Mouse (Mus musculus) kidney, embryonic 15.5 days (tissue): ENCODE measurements at regions not wholly inside any gene's neighbourhood (a gene's known extent, or its start where the extent isn't known, plus 50 kb on each side); places are given as distances from the start of the nearest gene placed in this dataset.
A peak's percentile ranks its signal among the peaks of the same experiment; 100 is the strongest.

Experiments
- ATAC-seq: fragments of 200-750 bp; cut with Nextera tagmentation; replicated peaks from 2 replicates; pipeline ENCODE4 v1.8.0; 2017; ENCODE audit warnings: moderate TSS enrichment; ENCODE audit not compliant: low FRiP score
- H3K27ac ChIP-seq: fragments of 300-500 bp; sonication (generic); 2 replicates; pipeline ENCODE4 v1.5.1; 2015; ENCODE audit warnings: mild to moderate bottlenecking, inconsistent platforms
- H3K27me3 ChIP-seq: fragments of 300-500 bp; sonication (generic); 2 replicates; pipeline ENCODE4 v1.6.1; 2015; ENCODE audit warnings: inconsistent platforms
- H3K36me3 ChIP-seq: fragments of 300-500 bp; sonication (generic); 2 replicates; pipeline ENCODE4 v1.6.1; 2015; ENCODE audit warnings: inconsistent platforms
- H3K4me1 ChIP-seq: fragments of 300-500 bp; sonication (generic); 2 replicates; pipeline ENCODE4 v1.6.1; 2015; ENCODE audit warnings: inconsistent platforms
- H3K4me2 ChIP-seq: fragments of 300-500 bp; sonication (generic); 2 replicates; pipeline ENCODE4 v1.6.1; 2015; ENCODE audit warnings: moderate library complexity, mild to moderate bottlenecking, inconsistent platforms
- H3K4me3 ChIP-seq: fragments of 300-500 bp; sonication (generic); replicated peaks from 2 replicates; pipeline ENCODE4 v1.5.1; 2015; ENCODE audit warnings: mild to moderate bottlenecking, inconsistent platforms
- H3K9ac ChIP-seq: fragments of 300-500 bp; sonication (generic); 2 replicates; pipeline ENCODE4 v1.6.1; 2015; ENCODE audit warnings: mild to moderate bottlenecking, inconsistent platforms
- H3K9me3 ChIP-seq: fragments of 300-500 bp; sonication (generic); replicated peaks from 2 replicates; pipeline ENCODE4 v1.6.1; 2016; ENCODE audit warnings: inconsistent platforms
- WGBS: fragments of 180-500 bp; shearing (Covaris S2); methylation state at CpG from one replicate; pipeline ENCODE4 v1.1.7; 2015; ENCODE audit warnings: mixed read lengths; 5-methylcytosine and 5-hydroxymethylcytosine counted together

DNA sequence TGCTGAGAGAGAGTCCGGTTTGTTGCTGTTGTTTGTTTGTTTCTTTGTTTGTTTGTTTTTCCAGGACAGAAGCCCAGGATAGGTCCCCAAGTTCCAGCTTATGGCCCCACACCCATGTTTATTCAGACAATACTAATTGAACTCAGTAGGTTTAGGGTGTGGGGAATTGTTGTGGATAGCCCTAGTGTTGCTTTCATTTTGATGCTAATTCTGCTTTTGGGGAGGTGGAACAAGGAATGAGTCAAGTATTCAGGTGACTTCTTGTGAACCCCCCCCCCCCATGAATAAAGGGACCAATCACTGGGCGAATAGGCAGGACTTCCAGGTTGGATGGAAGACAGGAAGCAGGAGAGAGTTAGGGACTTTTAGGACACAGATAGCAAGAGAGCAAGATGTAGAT is 75.0 kb upstream of the Intu start:
- Histone ChIP-seq H3K9me3 (no peaks in the 10 kb centered on the region), H3K4me1 (peaks cover 3% of the 10 kb centered on the region; the same call in 1 of the 2 replicates), H3K4me3 (no peak overlapping the region), H3K36me3 (no peaks in the 10 kb centered on the region), H3K4me2 (no peak overlapping the region), H3K27me3 (no peaks in the 10 kb centered on the region), H3K9ac (no peak overlapping the region), H3K27ac (no peak overlapping the region)
- 73% methylated on average over 2 of the region's 2 CpGs for WGBS
- no peak for ATAC-seq

- Histone ChIP-seq H3K4me3 (no peak overlapping the region), H3K4me1 (peaks cover 3% of the 10 kb centered on the region; the same call in 1 of the 2 replicates), H3K9me3 (no peaks in the 10 kb centered on the region), H3K27me3 (no peaks in the 10 kb centered on the region), H3K36me3 (no peaks in the 10 kb centered on the region), H3K27ac (no peak overlapping the region), H3K9ac (no peak overlapping the region), H3K4me2 (no peak overlapping the region)
- 39% methylated on average over 5 of the region's 5 CpGs for WGBS
- 0 out of 2 replicates have a peak, but pooled peaks have one; percentile 33 for ATAC-seq
These were observed 72.6 kb upstream of the Intu start for GRCm38 (mm10) chr3:40458490-40458889.

DNA sequence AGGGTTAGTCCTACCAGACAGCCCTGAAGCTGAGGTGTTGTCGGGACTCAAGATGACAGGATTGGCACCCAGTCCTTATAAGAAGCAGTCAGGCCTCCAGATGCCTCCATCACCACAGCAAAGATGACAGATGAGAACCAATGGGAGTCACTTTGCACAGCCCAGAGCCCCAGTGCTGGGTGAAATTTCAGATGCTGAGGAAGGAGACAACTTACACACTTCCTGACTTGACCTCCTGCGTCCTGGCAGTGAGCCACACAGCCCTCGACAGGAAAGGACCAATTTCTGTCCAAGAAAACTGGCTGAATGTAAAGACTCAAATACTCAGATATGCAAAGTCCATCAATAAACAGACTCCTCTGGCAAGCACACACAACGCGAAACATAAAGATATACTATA is 67.6 kb upstream of the Intu start:
- H3K4me1 ChIP-seq, result no peaks in the 10 kb centered on the region
- no peak overlapping the region for H3K27ac ChIP-seq
- H3K36me3 ChIP-seq, result no peaks in the 10 kb centered on the region

DNA sequence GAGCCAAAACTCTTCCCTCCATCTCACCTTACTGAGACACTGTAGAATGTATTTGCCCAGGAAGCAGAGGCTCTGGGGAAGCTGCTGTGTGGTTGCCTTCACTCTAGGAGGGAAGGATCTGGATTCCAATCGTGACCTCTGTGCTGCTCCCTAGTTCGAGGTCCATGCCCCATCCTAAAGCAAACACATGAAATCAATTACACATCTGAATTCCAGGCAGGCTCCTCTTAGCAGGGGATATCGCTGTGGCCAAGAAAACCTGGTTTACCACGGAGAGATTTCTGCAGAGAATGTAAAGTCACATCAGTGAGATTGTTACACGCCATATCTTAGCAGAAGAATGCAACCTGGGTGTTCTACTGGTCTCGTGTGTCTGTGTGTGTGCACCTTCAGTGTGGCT is 61.0 kb upstream of the Intu start:
- no peak for ATAC-seq
- Histone ChIP-seq H3K9ac (no peak overlapping the region), H3K27ac (no peak overlapping the region), H3K4me3 (no peak overlapping the region), H3K36me3 (no peaks in the 10 kb centered on the region), H3K4me1 (no peaks in the 10 kb centered on the region), H3K4me2 (no peak overlapping the region), H3K27me3 (no peaks in the 10 kb centered on the region), H3K9me3 (no peaks in the 10 kb centered on the region)
- 62% methylated on average over 6 of the region's 6 CpGs for WGBS

More for the DNA sequence above, 67.6 kb upstream of the Intu start:
- H3K27me3 ChIP-seq, result no peaks in the 10 kb centered on the region
- no peak overlapping the region for H3K4me3 ChIP-seq
- ATAC-seq, result no peak
- WGBS, result 56% methylated on average over 5 of the region's 5 CpGs
- no peak overlapping the region for H3K4me2 ChIP-seq
- H3K9me3 ChIP-seq, result no peaks in the 10 kb centered on the region
- no peak overlapping the region for H3K9ac ChIP-seq

GRCm38 (mm10) chr3:40472766-40473165 is 58.3 kb upstream of the Intu start:
- Histone ChIP-seq H3K4me2 (no peak overlapping the region), H3K27me3 (no peaks in the 10 kb centered on the region), H3K36me3 (no peaks in the 10 kb centered on the region), H3K27ac (no peak overlapping the region), H3K4me3 (no peak overlapping the region), H3K4me1 (no peaks in the 10 kb centered on the region), H3K9me3 (no peaks in the 10 kb centered on the region), H3K9ac (no peak overlapping the region)
- 87% methylated on average over 6 of the region's 6 CpGs for WGBS
- ATAC-seq, result no peak

GRCm38 (mm10) chr3:40480258-40480951 is 50.7 kb upstream of the Intu start:
- Histone ChIP-seq H3K27ac (no peak overlapping the region), H3K9me3 (no peaks in the 10 kb centered on the region), H3K27me3 (no peaks in the 10 kb centered on the region), H3K9ac (no peak overlapping the region), H3K4me3 (no peak overlapping the region), H3K36me3 (no peaks in the 10 kb centered on the region), H3K4me2 (no peak overlapping the region), H3K4me1 (0 out of 2 replicates have a peak, but pooled peaks cover 4% of the 10 kb centered on the region)
- no peak for ATAC-seq
- 63% methylated on average over 15 of the region's 15 CpGs for WGBS
